Mouse (Mus musculus) left cerebral cortex, adult 2 months (tissue): ENCODE measurements at regions not wholly inside any gene's neighbourhood (a gene's known extent, or its start where the extent isn't known, plus 50 kb on each side); places are given as distances from the start of the nearest gene placed in this dataset.
A peak's percentile ranks its signal among the peaks of the same experiment; 100 is the strongest.

ENCODE experiments used
- DNase-seq, 2 experiments: peaks; one replicate each; pipeline ENCODE4 v3.0.0; 2021 to 2022; ENCODE audit warnings: low spot score in 2 of 2, mixed read lengths in 1 of 2; ENCODE audit errors: extremely low spot score in 1 of 2
- H3K27ac ChIP-seq: fragments of 200-600 bp; 2 replicates; pipeline ENCODE4 v1.8.1; 2022
- H3K4me3 ChIP-seq: fragments of 200-600 bp; 2 replicates; pipeline ENCODE4 v1.8.1; 2022
- CTCF ChIP-seq: fragments of 200-600 bp; IDR thresholded peaks from 2 replicates; pipeline ENCODE4 v1.8.1; 2022; ENCODE audit warnings: antibody characterized with exemption, mild to moderate bottlenecking, moderate library complexity
- intact Hi-C: fragments of 180-260 bp; cut with DNase I; formaldehyde crosslinking; loops from one replicate; pipeline ENCODE4 v1.15.1; 2025

- intact Hi-C loops, result loop anchor here (5.0 to 10.0 kb wide), 4 partner anchors 505 to 802 kb away; partner anchors contain the start of gene App
- TF ChIP-seq CTCF, result peak; percentile 66
- H3K27ac ChIP-seq, result no peak overlapping the region
- peak; percentile 20 to 25 for DNase-seq
- no peak overlapping the region for H3K4me3 ChIP-seq
These were observed 123.8 kb upstream of the Cyyr1 start for GRCm38 (mm10) chr16:85677027-85677426.

GRCm38 (mm10) chr16:85668767-85669166 is 115.6 kb upstream of the Cyyr1 start:
- Histone ChIP-seq H3K27ac (no peak overlapping the region), H3K4me3 (no peak overlapping the region)
- no peak; the same call in 1 of the 2 replicates for TF ChIP-seq CTCF
- no peak for DNase-seq
- intact Hi-C loops, result no loop called here

GRCm38 (mm10) chr16:85667790-85668189 is 114.6 kb upstream of the Cyyr1 start:
- no peak overlapping the region for H3K27ac ChIP-seq
- intact Hi-C loops, result no loop called here
- TF ChIP-seq CTCF, result no peak
- no peak for DNase-seq
- H3K4me3 ChIP-seq, result no peak overlapping the region

- H3K27ac ChIP-seq, result no peak overlapping the region
- intact Hi-C loops, result no loop called here
- TF ChIP-seq CTCF, result no peak
- H3K4me3 ChIP-seq, result no peak overlapping the region
- no peak for DNase-seq
These were observed 96.3 kb upstream of the Cyyr1 start for GRCm38 (mm10) chr16:85649516-85649915.

- Histone ChIP-seq H3K27ac (no peak overlapping the region), H3K4me3 (no peak overlapping the region)
- intact Hi-C loops, result no loop called here
- no peak for DNase-seq
- no peak for TF ChIP-seq CTCF
These were observed 87.8 kb upstream of the Cyyr1 start for GRCm38 (mm10) chr16:85640992-85641391.

- DNase-seq, result no peak
- Histone ChIP-seq H3K4me3 (no peak overlapping the region), H3K27ac (no peak overlapping the region)
- intact Hi-C loops, result no loop called here
- no peak for TF ChIP-seq CTCF
These were observed 83.9 kb upstream of the Cyyr1 start for GRCm38 (mm10) chr16:85637079-85637478.

GRCm38 (mm10) chr16:85629738-85630137 is 76.5 kb upstream of the Cyyr1 start:
- intact Hi-C loops, result no loop called here
- Histone ChIP-seq H3K27ac (no peak overlapping the region), H3K4me3 (no peak overlapping the region)
- no peak for DNase-seq
- TF ChIP-seq CTCF, result no peak

- no peak for TF ChIP-seq CTCF
- intact Hi-C loops, result no loop called here
- Histone ChIP-seq H3K4me3 (no peak overlapping the region), H3K27ac (no peak overlapping the region)
- DNase-seq, result no peak
These were observed 71.3 kb upstream of the Cyyr1 start for GRCm38 (mm10) chr16:85624505-85624904.

- TF ChIP-seq CTCF, result no peak
- Histone ChIP-seq H3K4me3 (no peak overlapping the region), H3K27ac (no peak overlapping the region)
- no peak for DNase-seq
- intact Hi-C loops, result no loop called here
These were observed 50.9 kb upstream of the Cyyr1 start for GRCm38 (mm10) chr16:85604089-85604488.
